Mouse (Mus musculus) thymus, postnatal 10 days (tissue): ENCODE measurements around the gene Med13.
"Not testable (repeated sequence)": the region's sequence is repeated elsewhere in the genome, so short reads cannot be mapped to it uniquely, and the experiment has no call there.

Experiments used
- DNase-seq, 2 experiments: peaks; one replicate each; pipeline ENCODE4 v3.0.0; 2021; ENCODE audit warnings: low spot score in 2 of 2

Med13 gene

DNA sequence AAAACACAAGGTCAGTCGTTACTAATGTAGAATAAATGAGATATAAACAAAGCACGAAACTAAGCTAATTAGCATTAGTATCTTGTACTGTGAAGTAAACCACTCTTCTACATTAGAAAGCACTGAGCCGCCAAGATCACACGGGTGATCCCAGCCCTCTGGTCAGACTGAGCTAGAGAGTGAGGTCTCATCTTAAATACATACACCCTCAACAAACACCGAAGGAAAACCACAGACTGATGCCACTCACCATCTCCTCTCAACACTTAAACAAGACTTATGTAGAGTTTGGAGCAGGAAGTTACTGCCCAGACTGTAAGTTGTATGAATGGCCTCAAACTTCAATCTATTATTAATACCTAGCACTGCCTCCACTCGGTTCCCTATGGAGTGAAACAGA lies 47.1 kb downstream of the Med13 start:
- DNase-seq: no peak

DNA sequence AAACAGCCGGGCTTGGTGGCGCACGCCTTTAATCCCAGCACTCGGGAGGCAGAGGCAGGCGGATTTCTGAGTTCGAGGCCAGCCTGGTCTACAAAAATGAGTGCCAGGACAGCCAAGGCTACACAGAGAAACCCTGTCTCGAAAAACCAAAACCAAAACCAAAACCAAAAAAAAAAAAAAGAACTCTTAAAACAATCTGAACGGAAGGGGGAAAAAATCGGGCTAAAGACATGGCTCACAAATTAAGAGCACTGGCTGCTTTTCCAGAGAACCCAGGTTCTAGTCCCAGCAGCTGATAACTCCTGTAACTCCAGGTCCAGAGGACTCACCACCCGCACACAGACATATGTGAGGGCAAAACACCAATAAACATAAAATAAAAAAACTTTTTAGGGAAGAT lies 65.2 kb downstream of the Med13 start:
- DNase-seq: not testable (repeated sequence)

DNA sequence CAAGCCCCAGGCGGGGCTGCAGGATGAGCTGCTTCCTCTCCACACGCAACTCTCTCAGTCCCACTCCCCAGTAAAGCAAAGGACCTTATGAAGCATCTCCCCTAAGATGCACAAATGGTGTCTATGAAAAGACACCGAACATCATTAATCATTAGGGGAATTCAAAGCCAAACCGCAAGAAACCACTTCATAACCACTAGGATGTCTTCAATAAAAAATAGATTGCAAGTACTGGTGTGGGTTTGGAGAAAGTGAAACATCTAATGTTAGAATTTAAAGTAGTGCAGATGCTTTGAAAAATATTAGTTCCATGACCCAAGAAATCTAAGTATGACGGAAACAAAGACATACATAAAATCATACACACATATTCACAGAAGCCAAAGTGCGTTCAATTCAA lies 65.7 kb downstream of the Med13 start:
- DNase-seq: no peak

DNA sequence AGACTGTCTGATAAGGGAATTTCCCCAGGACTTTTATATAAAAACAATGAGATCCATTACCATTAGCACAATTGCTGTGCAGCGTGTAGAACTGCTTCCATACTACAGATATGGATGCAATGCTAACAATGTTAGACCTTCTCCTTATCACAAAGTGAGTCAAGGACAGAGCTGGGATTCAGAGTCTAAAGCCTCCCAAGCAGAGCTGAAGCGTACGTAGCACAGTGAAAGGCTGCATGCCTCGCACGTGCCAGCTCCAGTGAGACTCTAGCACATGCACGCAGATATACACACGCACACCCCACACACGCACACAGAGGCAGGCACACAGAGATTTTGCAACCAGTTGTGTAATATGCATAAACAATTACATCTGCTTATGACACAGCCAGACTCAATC lies 71.7 kb downstream of the Med13 start:
- DNase-seq: no peak

DNA sequence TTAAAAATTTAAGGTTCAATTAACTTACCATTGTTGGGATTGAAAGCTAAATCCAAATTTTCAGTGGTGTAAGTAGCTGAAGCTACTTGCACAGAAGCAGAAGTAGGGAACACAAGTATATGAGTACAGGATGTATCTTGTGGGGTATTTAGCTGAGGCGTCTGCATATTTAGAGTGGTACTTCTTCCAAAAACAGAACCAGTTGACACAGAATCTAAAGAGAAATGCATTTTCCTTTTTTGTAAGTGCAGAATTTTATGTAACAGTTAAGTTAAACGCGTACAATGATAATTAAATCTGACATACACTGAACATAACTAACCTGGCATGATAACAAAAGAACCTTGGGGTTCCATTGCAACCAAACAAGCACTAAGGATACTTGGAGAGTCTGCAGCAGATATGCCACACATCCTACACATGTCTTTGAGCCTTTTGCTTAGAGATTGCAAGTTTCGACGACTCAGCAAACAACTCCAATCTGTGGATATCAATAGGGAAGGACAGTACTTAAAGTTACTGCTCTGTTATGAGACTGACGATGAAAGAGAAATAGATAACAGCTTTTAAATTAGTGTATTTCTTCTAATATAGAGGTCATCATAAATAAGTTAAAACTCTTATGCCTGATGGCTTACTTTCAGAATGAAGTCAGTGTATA lies 78.8 kb downstream of the Med13 start:
- DNase-seq: no peak

DNA sequence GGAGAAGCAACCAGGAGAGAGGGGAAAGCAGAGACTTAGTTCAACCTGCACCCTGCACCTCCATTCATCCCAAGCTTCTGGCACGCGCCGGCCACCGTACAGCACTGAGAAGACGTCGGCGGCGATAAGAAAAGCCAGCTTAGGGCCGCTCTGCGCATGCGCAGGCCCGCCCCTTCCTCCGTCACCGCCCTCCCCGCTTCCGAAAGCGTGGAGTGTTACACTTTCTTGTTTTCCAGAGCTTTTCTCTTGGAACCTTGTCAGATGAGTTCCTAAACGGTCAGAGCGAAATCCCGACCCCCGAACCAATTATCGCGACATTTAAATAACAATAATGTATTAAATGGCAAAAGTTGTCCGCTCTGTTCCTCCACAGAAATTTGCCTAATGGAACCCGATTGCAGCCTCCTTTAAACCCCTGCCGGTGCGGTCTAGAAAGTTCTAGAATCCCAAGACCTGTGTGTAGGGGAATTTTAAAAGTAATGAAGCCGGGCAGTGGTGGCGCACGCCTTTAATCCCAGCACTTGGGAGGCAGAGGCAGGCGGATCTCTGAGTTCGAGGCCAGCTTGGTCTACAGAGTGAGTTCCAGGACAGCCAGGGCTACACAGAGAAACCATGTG lies 99.8 kb downstream of the Med13 start, which contains the start of gene Ints2:
Ints2 (minus strand) TSS at position 116 of the 617 bp plus-strand sequence.
- peak; percentile 85 to 93 for DNase-seq

DNA sequence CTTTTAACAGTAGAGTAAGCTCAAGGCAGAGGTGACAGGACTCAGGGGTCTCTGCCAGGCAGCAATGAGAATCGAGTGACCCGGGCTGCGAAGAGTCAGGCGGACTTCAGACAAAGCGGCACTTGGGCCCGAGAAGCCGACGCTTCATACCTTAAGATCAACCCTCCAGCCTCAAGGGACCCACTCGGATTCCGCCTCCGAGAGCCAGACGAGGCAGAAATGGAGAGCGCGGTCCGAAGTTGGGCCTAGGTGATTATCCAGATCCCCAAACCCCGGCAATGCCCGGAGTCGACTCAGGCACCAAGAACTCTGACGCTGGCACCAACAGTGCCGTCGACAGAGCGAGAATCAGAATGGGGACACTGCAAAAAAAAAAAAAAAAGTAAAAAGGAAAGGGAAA lies 100.3 kb downstream of the Med13 start:
- peak; percentile 7 to 11 for DNase-seq

DNA sequence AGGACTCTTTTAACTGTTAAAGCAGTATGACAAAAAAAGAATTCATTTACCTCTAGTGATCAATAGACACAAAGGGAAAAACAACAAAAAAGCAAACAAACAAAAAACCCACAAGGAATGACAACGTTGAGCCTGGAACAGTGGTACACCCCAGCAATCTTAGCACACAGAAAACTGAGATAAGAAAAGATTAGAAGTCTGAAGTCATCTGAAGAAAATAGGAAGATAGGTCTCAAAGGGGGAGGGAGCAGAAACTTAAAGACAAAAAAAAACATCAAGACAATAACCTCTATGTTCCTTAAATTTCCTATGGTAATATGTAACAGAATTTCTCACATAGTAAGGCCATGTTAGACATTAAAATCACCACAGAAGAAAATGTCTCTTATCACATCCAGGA lies 104.1 kb downstream of the Med13 start:
- no peak for DNase-seq

DNA sequence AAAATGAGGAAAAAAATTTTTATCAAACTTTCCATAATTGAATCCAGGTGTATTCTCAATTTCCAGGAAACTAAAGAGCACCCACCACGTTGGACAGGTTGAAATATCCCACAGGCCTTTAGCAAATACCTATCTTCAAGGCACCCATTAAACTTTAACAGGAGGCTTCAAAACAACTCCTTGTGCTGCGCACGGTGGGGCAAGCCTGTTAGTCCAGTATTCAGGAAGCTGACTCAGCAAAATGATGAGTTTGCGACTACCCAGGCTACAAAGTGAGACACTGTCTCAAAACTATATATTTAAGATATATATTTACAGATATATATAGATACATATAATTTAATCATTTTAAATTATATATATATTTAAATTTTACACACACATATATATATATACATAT lies 125.0 kb downstream of the Med13 start:
- DNase-seq: no peak

DNA sequence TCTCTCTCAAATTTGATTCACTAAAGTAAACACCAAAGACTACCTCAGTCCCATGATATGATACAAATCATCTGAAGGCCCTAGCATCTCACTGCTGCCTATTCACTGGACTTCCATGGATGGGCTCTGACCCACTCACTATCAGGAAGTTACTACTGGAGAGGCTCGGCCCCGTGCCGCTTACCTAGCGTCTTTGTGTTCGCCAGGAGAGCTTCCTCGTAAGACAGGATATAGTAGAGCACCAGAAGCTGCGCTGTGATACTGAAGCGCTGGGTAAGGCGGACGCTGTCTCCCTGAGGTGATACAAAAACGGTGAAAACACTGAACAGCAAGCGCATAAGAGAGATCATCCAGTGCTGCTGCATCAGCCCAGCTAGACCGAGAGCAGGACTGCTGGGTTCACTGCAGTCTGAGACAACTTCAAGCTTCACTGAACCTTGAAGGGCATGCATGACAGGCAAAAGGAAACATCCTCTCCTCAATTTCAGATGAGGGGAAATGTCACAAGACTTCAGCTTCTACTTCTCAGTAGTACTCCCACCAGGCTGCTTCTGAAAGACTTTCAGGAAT lies 125.5 kb downstream of the Med13 start:
- no peak for DNase-seq

DNA sequence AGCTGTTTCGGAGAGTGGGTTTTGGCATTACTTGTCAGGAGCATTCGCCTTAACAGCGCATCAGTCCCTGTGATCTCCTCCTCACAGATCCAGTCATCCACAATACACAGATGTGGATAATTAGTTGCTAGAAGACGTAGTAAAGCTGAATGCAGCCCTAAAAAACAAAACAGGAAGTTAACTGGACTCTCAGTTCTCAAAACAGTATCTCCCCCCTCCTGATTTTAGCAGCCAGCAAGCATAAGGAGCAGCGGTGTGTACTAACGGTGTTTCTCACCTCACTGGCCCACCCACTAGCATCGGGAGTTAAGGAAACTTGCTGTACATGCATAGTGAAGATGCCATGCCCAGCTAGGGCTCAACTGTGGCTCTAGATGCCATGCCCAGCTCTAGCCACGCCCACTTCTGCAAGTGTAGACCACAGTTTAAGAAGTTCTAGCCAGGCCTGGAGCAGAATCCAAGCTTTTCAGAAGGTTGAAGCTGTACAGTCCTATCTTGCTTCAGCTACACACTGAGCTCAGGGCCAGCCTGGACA lies 130.7 kb downstream of the Med13 start:
- DNase-seq: no peak

DNA sequence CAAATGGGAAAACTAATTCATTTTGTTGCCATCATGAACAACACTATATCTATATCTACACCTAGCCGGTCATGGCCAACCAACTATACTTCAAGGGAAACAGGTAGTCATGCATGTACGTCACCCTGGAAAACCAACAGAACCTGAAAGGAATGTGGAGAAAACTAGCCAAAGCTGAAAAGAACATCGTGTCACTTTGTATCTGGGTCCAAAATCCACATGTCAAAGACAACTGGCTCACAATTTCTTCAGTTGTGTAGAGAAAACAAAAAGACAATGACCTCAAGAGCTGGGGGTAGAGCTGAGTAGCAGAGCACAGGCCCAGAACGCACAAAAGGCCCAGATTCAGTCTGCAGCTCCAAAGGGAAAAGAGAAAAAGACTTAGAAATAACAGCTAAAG lies 131.6 kb downstream of the Med13 start:
- DNase-seq: no peak
